Mouse (Mus musculus): ENCODE data around the gene Htr1d.

DNA sequence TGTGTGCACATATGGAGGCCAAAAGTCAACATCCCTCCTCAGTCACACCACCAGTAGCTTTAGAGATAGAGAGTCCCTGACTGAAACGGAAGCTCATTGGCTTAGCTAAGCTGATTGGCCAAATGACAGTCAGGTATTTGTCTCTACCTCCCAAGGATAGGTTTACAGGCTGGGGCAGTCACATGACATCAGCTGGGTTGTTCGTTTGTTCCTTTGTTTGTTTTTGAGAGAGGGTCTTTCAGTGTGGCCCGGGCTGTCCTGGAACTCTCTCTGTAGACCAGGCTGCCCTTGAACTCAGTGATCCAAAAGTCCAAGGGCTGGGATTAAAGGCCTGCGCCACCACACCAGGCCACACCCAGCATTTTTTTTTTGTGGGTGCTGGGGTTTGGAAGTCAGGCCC is 37.9 kb downstream of the Htr1d start:
- no peak for TF ChIP-seq ZC3H11A (IDR thresholded peaks at IDR 0.05; ENCODE audit: borderline replicate concordance, low read depth, low read length)
- TF ChIP-seq CHD2 (IDR thresholded peaks at IDR 0.05; ENCODE audit: low read depth, low read length) = no peak
- peak; percentile 67 for TF ChIP-seq ZNF384 (IDR thresholded peaks at IDR 0.05; ENCODE audit: low read depth, low read length)
